Mouse (Mus musculus) heart, adult 10 weeks (tissue): ENCODE results near the gene Polk. TPM values are rescaled to one million over a fixed set of nuclear protein-coding genes. Genes with fewer than 3 reads are reported as not detected.

Experiments used
- polyA plus RNA-seq: library from polyadenylated mRNA; stranded (reverse); fragments of 350-450 nt; fragmentation: Illumina TruSeq; extraction: RNeasy Lipid Tissue Mini Kit (QIAGEN cat#74804); gene quantifications from one replicate; pipeline ENCODE4 v1.2.3, GENCODE M21; 2014; ENCODE audit warnings: low read depth, low replicate concordance

Gene Polk
- 3.9 TPM for polyA plus RNA-seq

GRCm38 (mm10) chr13:96542081-96542889 is at the start of gene Polk, which contains the start of gene Col4a3bp:
Gene Polk (minus strand): TSS chr13:96542579.
Gene Col4a3bp (plus strand): TSS chr13:96542618.

GRCm38 (mm10) chr13:96490433-96490832 is 51.9 kb downstream of the Polk start, which contains the start of gene Gm17622:
Gene Gm17622 (plus strand): TSS chr13:96490733.

GRCm38 (mm10) chr13:96470957-96471356 is 71.4 kb downstream of the Polk start, which contains the start of gene Ankdd1b:
Gene Ankdd1b (minus strand): TSS chr13:96471198.

Other genes starting within 250 kb of the Polk start
- 6.4 TPM for gene Poc5, start 154.3 kb downstream of the Polk start, polyA plus RNA-seq
- gene Ankdd1b, start 71.4 kb downstream of the Polk start, polyA plus RNA-seq: 0.39 TPM
- not detected for gene Gm17622, start 51.8 kb downstream of the Polk start, polyA plus RNA-seq
- 30.9 TPM for gene Col4a3bp, start within 50 bp of the Polk start, polyA plus RNA-seq
- gene Hmgcr, start 128.4 kb upstream of the Polk start, polyA plus RNA-seq: 5.7 TPM
- not detected for gene Ankrd31, start 205.7 kb upstream of the Polk start, polyA plus RNA-seq